Mouse (Mus musculus) olfactory bulb, adult 2 months (tissue): Measurements from ENCODE around the gene Epha7.

Experiments used
- CTCF ChIP-seq: fragments of 200-500 bp; IDR thresholded peaks from 2 replicates; pipeline ENCODE4 v1.5.1; 2012; ENCODE audit warnings: low read depth, mild to moderate bottlenecking, low read length, moderate library complexity; ENCODE audit not compliant: insufficient read depth
- POLR2A ChIP-seq: fragments of 200-500 bp; IDR thresholded peaks from 2 replicates; pipeline ENCODE4 v1.6.1; 2012; ENCODE audit warnings: mild to moderate bottlenecking, low read depth, low read length, moderate library complexity; ENCODE audit not compliant: insufficient read depth

DNA sequence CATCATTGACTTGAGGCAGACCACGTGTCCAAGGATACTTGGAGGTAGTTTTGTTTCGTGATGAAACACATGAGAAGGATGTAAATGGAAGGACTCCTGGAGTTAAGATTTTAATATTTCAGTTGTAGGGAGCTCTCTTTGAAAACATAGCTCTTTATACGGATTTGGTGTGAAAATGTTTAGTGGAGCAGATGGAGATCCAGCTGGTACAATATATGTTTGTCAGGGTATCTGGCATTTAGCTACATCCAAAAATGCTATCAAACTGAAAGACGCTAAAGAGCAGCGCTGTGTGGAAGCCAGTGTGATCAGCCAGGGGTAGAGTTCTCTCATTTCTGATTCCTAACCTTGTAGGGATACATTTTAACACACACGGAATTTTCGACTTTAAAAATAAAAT lies 82.5 kb downstream of the Epha7 start:
- TF ChIP-seq POLR2A = no peak
- no peak for TF ChIP-seq CTCF
